Mouse (Mus musculus) hematopoietic stem cell, adult 5-6 weeks (primary cell): ENCODE measurements around the gene Fbxl17. TPM values are rescaled to one million over a fixed set of nuclear protein-coding genes. Genes with fewer than 3 reads are reported as not detected.

Experiments used
- ATAC-seq, 2 experiments: fragments of 125-278 bp in 1 of 2; replicated peaks in 1 of 2; 2 replicates each; pipeline ENCODE4 v1.8.0; 2016 to 2017; ENCODE audit warnings: inconsistent platforms in 2 of 2, mild to moderate bottlenecking in 2 of 2, moderate number of reproducible peaks in 2 of 2, low read depth in 1 of 2, moderate TSS enrichment in 1 of 2; ENCODE audit not compliant: low FRiP score in 2 of 2, poor library complexity in 2 of 2, severe bottlenecking in 2 of 2, insufficient read depth in 1 of 2, low TSS enrichment in 1 of 2
- total RNA-seq: library from RNA; stranded (forward); fragments of 172-1452, 232-1000 nt; gene quantifications from 2 replicates; pipeline ENCODE4 v1.2.3, GENCODE M21; 2017

The Fbxl17 gene
- total RNA-seq, 1 experiment from 2014 or later: 8.8 TPM

DNA sequence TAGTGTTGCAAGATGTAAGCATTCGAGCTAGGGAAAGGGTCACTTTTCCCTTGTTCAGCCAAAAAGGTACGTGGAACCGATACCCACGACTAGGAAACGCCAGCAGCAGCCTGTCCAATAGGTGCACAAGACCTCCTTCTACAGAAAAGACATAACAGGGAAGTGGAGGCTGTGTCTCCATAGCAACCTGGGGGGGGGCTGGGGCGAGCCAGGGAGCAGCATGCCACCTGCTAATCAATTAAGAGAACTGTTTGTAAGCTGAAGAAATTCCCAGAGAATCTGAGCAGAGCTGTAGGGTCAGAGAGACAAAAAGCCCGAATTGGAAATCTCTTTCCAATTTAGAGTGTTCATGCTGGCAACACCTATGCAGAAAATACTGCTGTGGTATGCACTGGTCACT is 356.0 kb downstream of the Fbxl17 start:
- ATAC-seq: no peak

GRCm38 (mm10) chr17:63134805-63135204 is 365.0 kb downstream of the Fbxl17 start:
- ATAC-seq: no peak

- ATAC-seq: no peak
These were observed 377.4 kb downstream of the Fbxl17 start for GRCm38 (mm10) chr17:63122427-63122826.

GRCm38 (mm10) chr17:63119701-63120100 is 380.1 kb downstream of the Fbxl17 start:
- no peak for ATAC-seq

DNA sequence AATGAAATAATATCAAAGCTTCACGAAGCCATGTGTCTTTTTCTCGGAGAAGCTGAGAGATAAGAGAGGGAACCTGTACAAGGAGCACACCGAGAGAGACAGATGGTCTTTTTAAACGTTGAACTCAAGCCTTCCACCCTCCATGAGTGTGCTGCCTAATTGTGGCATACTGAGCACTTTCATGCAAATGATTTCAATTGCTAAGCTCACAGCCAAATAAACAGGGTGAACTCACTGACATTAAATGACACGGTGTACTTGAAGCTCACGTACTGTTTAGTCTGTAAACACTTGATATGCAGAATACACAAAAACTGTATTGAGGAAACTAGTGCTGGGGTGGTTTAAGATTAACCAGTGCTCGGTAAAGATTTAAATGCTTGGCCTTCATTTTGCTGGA is 380.7 kb downstream of the Fbxl17 start:
- ATAC-seq: no peak

DNA sequence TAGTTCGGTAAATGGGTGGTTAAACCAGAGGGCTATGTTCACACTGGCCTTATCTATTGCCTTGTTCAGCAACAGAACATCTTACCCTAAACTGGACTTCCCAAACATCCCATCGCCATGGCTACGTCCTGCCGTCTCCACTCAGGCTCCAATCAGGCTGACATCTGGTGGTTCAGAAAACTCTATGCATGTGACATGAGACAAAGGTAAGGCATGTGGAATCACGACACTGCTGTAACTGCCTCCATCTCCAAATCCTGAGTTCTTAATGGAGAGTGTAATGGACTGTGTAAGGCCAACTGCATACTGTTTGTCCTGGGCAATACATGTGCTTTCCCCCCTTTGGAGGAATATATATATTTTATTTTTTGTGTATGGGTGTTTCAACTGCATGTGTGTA is 382.7 kb downstream of the Fbxl17 start:
- ATAC-seq: no peak

DNA sequence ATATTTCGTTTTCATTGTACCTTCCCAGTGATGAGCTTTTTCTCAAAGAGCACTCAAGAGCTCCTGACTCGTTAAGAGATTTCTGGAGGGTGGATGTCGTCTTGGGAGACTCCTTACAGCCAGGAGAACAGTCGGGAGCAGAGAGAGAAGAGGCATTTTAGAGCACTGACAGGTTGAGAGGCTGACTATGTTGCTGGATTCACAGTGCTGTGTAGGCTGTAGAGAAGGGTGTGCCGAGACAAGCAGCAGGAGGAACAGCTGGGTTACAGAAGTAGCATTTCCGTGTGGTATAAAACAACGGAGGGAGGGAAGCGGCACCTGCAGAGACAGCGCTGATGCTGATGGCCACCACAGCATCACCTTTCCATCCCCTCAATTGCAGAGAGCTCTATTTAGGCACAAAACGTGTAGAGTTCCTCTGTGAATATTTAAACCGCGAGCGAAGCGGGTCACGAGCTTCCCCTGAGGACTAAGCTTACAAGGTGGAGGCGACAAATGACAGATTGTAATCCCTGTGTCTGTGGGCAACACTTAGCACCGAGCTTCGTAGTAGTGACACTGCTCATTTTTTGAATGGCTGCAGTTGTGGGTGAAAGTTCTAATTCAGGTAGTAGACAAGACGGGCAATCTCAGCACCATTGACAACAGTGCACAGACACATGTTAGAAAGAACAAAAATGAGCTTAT is 385.3 kb downstream of the Fbxl17 start:
- ATAC-seq: no peak

GRCm38 (mm10) chr17:63112826-63113225 is 387.0 kb downstream of the Fbxl17 start:
- no peak for ATAC-seq

GRCm38 (mm10) chr17:63110994-63111393 is 388.8 kb downstream of the Fbxl17 start:
- ATAC-seq: no peak

GRCm38 (mm10) chr17:63110211-63110755 is 389.5 kb downstream of the Fbxl17 start:
- ATAC-seq: no peak

GRCm38 (mm10) chr17:63108035-63108434 is 391.8 kb downstream of the Fbxl17 start:
- ATAC-seq: no peak

GRCm38 (mm10) chr17:63107515-63107914 is 392.3 kb downstream of the Fbxl17 start:
- ATAC-seq: no peak

DNA sequence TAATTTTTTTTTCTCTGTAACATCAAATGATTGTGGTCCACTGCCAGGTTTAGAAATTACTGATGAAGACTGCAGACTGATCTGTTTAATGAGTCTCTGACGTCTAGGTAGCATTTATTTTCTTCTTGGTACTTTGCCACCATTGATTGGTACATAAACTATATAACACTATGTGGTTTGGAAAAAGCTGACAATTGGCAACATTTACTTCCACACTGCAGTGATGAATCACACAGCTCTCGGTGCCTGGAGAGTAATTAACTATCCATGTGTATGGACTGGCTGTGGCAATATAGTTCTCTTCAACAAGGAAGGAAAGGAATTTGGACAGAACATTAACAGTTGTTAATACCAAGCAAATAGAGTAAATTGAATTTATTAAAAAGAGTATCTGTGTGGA is 404.3 kb downstream of the Fbxl17 start:
- no peak for ATAC-seq

GRCm38 (mm10) chr17:63095017-63095416 is 404.8 kb downstream of the Fbxl17 start:
- ATAC-seq: no peak

- peak; percentile 37 to 60; a peak in 3 of 4 replicates for ATAC-seq
These were observed 406.6 kb downstream of the Fbxl17 start for GRCm38 (mm10) chr17:63093184-63093583.

- peak; percentile 78 to 88 for ATAC-seq
These were observed 407.0 kb downstream of the Fbxl17 start for GRCm38 (mm10) chr17:63092774-63093173.

DNA sequence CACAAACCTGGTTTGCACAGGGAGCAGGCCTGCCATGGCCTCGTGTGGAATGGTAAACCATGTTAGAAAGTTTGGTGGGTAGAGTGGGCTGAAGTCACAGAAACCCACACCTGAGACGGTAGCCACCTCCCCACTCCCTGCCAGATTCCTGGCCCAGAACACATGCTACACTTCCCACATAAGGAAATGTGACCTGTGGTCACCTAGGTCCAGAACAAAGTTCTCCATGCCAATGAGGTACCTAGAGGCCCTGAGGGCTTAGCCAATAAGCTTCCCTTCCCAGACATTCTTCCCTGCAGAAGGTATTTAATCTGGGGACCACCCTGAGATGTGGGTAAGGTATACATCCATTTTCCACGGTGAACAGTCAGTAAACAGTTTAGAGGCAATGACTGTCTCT is 409.7 kb downstream of the Fbxl17 start:
- ATAC-seq: no peak

DNA sequence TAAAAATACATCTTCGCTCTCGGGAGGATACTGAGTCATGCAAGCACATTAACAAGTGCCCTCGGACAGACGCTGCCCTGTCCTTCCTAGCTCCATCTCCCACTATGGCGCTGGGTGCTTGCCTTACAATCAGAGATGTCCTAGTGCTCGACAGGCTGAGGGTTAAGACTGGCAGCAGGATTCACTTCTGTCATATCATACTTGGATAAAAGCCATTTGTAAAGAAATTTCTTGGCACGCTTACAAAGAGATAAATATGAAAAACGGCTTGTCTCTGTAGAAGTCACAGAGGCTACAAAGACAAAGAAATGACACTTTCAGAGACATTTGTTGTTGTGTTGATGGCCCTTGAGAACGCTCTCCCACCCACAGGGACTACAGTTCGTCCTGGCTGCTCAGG is 412.6 kb downstream of the Fbxl17 start:
- no peak for ATAC-seq

GRCm38 (mm10) chr17:63086526-63086925 is 413.3 kb downstream of the Fbxl17 start:
- ATAC-seq: no peak
